Mouse (Mus musculus) layer of hippocampus, postnatal 14 days (tissue): ENCODE results near the gene Ilk. TPM values are rescaled to one million over a fixed set of nuclear protein-coding genes. Genes with fewer than 3 reads are reported as not detected.
"Not testable (repeated sequence)": the region's sequence is repeated elsewhere in the genome, so short reads cannot be mapped to it uniquely, and the experiment has no call there.

Source experiments
- DNase-seq, 2 experiments: peaks; one replicate each; pipeline ENCODE4 v3.0.0; 2021 to 2022; ENCODE audit warnings: low spot score in 2 of 2, mixed read lengths in 1 of 2
- total RNA-seq, 2 experiments: library from RNA; stranded (reverse); gene quantifications; 2 replicates each; pipeline ENCODE4 v1.2.3; 2021

Gene Ilk
- total RNA-seq, 2 experiments from 2014 or later = 105 to 111 TPM

DNA sequence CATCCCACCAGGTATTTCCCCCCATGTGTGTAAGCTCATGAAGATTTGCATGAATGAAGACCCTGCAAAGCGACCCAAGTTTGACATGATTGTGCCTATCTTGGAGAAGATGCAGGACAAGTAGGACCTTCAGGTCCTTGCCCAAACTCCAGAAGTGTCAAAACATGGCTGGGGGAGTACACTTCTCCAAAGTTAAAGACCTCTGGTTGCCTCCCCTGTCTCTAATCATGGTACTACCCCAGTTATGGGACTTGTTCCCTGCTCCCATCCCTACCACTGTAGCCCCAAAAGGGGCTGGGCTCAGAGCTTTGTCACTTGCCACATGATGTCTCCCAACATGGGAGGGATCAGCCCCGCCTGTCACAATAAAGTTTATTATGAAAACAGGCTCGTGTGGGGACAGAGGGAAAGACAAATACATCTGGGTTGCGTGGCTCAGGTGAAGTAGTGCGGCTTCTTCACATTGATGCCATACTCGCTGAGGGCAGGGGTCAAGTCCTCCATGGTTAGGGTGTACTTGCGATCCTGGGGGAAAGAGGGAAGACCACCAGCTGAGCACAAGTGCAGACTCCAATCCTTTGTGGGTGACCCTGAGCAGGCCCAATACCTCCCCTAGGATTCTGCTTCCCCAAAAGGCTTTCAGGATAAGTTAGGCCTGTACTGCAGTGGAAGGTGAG lies 6.3 kb downstream of the Ilk start:
- DNase-seq = not testable (repeated sequence)

DNA sequence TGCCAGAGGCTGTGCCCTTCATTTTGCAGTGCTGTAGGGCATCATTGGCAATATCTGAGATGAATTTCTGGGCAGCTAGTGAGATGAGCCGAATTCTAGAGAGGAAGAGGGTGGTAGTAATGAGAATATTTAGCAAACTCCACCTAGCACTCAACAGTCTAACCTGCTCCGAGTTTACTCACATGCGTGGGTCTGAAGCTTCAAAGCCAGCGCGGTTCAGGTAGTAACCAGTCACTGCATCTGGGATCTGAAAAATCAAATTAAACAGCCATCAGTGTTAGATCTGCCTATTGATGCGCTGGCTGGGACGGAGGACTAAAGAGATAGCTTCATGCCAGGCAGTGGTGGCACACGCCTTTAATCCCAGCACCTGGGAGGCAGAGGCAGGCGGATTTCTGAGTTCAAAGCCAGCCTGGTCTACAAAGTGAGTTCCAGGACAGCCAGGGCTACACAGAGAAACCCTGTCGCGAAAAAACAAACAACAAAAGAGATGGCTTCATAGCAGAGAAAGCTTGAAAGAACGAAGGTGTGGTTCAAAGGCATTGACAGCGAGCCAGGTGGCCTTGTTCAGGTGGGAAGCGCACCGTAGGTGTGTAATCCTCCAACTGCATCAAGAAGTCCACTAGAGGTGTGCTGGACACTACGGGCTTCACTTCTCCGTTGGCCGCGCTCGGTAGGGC lies 7.0 kb downstream of the Ilk start:
- not testable (repeated sequence) for DNase-seq

DNA sequence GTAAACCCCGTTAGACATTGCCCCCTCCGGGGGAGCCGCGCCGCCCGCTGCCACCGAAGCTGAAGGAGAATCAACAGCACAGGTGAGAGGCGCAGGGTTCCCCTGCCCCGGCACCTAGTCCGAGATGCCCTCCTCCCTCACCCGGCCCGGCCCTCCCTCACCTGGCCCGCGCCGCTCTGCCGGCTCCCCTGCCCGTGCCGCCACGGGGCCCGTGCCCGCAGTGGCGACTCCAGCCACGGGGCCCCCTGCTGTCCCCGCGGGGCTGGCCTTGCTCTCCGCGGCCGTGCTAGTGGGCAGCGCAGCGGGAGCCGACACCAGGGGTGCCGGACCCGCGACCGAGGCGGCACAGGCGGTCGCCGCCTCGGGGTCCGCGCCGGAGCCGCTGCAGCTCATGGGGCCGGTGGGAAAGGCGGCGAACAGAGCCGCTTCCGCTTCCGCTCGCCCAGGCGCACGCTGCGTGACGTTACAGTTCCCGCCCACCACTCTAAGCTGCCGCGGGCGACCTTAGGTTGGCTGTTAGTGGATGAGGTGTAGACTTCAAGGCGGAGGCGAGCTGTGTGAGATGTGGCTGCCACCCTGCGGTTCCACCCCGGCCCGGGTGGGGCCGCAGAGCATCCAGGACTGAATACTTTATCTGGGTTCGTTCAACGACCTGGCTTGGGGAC lies 7.7 kb downstream of the Ilk start, which contains the start of gene Taf10:
TSS of gene Taf10 (minus strand) at position 436 of the 665 bp plus-strand sequence.
- peak; percentile 78 to 85 for DNase-seq

DNA sequence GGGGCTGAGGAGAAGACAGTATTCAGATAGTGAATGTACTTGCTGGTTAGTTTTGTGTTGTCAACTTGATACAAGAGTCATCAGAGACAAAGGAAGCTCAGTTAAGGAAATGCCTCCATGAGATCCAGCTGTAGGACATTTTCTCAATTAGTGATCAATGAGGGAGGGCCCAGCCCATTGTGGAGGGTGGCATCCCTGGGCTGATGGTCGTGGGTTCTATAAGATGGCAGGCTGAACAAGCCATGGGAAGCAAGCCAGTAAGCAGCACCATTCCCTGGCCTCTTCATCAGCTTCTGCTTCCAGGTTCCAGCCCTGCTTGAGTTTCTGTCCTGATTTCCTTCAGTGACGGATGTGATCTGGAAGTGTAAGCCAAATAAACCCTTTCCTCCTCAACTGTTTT lies 11.4 kb downstream of the Ilk start:
- DNase-seq = no peak

DNA sequence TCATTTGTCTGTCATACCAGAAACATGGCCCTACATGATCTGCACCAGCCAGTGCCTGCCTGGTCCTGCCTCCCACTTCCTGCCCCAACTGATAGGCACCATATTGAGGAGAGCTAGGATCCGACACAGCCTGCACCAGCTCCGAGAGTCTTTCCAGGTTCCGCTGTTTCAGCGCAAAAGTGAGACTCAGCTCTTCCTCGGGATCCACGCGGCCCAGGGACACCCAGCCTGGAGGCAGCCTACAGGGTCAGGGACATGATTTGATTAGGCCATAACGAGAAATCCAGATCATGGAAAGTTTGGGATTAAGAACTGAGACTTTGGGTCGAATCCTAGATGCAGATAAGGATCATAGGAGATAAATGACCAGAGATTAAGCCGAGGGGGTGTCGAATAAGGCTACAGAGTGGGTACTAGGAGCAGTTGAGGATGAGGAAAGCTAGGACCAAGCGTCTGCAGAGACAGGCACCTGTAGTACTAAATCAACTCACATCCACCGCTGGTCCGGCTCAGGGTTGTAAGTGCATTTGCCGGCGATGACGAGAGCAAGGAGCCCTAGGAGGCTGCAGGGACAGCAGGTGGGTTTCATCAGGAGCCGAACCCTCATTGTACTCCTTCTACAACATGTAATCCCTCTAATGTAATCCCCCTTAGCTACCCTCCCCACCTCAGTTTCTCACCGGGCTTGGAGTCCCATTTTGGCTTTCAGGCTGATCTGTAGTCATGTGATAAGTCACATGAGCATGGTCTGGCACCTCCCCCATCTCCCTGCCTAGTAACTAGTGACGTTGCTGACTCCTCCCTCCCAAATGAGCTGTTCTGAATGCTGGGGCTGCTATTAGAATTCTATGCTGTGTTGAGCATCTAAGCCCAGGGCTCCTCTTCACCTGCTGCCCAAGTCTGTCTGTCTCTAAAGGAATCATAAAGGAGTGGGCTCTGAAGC lies 15.4 kb downstream of the Ilk start, which contains the start of gene Tpp1:
TSS of gene Tpp1 (minus strand) at position 745 of the 943 bp plus-strand sequence.
- DNase-seq = peak; percentile 91 to 97

DNA sequence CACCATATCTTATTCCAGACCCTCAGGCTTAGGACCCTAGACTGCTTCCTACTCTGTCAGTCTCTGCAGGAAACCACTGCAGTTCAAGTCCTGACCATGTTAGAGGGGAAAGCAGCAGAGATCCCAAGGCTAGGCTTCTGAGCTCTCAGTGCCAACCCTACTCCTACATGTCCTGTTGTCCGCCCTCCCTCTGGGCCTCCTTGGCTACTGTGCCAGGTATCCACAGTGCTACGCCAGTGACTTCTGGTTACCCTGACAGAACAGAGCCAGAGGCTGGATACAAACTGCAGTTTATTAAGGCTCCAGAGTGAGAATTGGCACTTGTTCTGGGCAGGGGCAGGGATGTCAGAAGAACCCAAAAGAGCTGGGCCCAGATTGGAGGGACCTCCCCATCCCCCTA lies 16.3 kb downstream of the Ilk start:
- no peak for DNase-seq

DNA sequence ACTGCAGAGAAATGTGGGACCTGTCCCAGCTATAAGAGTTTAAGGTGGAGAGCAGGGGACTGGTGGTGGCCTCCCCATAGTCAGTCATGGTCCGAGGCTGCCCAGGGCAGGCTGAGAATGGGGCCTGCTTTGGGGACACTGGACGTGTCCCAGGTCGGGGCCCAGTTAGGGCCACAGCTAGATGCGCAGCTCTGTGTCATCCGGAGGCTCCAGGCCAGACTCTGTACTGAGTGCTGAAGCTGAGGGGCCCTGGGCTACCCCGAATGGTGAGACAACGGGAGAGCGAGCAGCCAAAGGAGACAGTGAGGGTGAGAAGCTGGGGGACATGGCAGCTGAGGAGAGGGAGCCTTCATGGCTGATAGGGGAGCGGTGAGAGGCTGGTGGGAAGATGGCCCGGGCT lies 16.9 kb downstream of the Ilk start:
- DNase-seq = no peak

DNA sequence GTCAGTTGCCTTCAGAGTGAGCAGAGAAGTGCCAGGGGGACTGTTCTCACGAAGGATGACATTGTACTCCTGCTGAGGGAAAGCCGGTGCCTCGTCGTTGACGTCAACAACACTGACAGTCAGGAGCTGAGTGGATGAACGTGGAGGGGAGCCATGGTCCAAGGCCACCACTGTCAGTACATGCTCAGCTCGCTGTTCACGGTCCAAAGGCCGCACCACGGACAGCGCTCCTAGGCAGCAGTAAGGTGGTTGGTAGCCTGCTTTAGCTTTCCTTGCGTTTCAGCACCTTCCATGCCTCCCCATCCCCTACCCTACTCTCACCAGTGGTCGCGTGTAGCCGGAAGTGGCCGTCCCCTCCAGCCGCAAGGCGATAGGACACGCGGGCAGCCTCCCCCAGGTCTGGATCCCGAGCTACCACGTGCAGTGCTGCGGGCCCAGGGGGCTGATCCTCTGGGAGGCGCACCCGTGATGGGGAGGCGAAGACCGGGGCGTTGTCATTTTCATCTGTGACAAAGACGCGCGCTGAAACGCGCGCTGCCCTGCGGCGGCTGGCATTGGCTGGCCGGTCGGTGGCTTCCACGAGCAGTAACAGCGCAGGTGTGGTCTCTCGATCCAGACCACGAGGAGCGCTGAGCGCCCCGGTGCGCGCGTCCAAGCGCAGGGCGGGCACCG lies 25.6 kb downstream of the Ilk start:
- no peak for DNase-seq

DNA sequence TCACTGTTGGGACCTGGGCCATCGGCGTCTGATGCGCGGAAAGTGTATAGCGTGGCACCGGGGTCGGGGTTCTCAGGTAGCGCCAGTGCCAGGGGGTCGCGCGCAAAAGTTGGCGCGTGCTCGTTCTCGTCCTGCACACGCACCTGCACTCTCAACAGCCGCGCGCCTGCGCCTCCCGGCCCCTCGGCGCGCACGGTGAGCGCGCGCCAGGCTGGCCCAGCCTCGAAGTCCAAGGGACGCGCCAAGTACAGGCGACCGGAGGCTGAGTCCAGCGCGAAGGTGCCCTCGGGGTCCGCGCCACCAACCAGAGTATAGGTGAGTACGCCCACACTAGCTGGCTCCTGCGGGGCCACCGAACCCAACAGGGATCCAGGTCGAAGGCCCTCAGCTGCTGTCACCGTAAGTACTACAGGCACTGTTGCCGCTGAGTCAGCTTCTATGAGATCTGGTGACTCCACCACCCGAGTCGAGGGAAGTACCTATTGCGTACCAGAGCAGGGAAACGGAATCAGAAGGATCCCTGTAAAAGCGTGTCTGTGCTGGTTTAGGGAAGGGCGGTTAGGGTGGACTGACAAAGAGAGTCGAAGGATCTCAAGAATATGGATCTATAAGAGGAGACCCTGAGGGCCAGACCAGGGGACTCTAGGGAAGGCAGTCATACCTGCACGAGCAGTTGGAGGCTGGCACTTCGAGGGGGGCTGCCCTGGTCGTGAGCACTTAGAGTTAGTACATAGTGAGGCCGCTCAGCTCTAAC lies 26.3 kb downstream of the Ilk start:
- no peak for DNase-seq

DNA sequence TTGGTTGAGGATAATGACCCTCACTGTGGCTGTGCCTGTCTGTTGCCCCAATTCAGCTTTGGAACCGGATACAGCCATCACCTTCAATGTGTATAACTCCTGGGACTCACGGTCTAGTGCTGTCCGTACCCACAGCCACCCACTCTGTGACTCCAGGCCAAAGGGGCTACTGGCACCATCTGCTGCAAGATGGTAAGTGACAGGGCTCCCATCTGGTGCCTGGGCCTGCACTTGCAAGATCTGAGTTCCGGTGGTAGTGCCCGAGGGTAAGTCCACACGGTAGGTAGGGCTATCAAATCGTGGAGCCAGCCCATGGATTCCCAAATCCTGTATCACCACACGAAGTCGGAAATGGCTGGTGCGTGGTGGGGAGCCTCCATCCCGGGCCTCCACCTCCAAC lies 27.9 kb downstream of the Ilk start:
- DNase-seq = no peak

DNA sequence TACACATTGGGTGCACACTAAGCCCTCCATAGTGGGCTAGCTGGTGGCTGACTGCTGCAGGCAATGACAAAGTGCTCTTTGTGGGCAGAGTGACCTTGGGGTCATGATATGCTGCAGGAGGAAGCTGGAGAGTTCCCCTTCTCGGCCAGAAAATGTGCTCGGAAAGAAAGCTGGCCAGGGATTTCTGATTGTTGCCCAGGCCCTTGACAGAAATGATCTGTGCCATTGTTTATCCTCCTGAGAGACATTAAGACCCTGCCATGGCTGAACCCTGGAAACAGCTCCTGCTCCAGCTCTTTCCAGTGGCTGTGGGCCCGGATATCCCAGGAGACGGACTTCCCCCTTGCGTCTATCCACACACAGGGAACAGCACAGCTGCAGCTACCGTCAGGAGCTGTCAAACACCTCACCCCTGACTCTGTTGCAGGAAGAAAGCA lies 31.4 kb downstream of the Ilk start:
- no peak for DNase-seq

DNA sequence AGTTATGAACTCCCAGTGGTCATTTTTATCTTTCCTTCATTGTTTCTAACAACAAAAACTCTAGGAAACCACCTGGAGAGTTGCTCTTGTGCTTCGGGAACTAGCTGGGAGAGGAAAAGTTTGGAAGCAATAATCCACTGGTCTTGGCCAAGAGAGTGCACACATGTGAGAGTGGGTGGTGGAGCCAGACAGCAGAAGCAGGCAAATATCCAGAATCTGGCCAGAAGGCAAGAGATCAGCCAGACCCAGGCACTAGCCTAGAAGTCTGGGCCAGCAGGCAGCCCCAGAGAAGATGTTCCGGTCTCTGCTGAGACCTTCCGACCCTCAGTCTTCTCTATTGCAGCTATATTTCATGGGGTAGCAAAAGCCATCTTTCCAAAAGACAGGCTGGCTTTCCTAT lies 33.6 kb downstream of the Ilk start:
- no peak for DNase-seq

DNA sequence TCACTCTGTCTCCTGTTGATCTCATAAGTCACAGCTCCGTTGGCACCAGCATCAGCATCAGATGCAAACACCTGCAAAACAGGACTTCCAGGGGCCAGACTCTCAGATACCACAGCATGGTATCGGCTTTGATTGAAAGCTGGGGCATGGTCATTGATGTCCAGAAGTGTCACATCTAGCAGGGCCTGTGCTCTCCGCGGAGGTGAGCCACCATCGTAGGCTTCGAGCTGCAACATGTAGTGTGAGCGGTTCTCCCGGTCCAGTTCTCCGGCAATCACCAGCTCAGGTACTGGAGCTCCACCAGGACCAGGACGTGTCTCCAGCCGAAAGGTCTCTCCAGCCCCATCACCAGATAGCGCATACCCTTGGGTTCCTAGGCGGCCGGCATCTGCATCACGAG lies 35.9 kb downstream of the Ilk start:
- DNase-seq = no peak

DNA sequence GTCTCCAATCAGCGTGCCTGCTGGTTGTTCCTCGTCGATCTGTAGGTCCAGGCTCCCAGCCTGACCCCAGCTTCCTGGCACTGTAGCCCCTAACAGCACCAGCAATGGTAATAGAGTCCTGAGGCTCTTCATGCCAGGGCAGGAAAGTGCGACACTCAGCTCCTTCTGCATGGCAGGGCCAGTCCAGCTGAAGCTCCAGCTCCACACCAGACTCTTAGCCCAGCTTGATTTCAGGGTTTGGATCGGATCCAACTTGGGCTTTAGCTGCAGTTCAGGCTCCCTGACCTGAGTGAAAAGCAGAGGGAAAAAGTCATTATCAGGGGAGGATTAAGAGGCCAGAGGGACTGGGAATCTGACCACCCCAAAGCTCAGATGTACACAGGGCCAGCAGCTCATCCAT lies 36.6 kb downstream of the Ilk start:
- DNase-seq = no peak

DNA sequence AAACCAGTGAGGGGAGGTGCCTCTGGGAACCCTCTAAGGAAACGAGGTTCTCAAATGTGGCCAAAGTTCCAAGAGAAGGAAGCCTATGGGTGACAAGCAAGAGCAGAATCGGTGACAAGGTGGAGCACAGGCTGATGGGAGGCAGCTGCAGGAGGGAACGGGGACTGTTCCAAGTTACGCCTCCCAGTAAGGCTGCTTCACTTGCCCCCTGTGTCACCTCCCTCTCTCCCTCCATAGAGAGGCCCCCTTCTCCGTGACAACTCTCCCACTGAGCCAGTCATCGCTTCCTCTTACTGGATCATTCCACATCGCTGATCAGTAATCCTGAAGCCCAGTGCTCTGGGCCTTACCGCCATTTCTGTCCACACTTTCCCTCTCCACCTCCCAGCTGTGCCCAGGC lies 38.3 kb downstream of the Ilk start:
- no peak for DNase-seq

DNA sequence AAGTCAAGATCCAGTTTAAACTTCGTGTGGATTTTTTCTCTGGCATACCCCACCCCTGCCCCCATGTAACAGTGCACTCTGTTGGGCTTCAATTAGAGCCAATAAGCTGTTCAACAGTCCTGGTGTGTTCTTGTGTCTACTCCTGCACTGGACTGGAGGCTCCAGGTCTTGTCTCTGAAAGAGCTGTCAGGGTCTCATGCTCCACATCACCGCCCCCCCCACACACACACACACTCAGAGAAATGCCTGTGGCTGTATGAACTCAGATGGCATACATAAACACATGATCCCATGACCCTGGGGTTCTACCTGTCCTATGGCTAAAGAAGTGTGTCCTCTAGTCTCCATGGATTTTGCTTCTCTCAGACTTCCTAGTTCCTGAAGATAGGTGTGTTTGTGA lies 39.6 kb downstream of the Ilk start:
- no peak for DNase-seq

DNA sequence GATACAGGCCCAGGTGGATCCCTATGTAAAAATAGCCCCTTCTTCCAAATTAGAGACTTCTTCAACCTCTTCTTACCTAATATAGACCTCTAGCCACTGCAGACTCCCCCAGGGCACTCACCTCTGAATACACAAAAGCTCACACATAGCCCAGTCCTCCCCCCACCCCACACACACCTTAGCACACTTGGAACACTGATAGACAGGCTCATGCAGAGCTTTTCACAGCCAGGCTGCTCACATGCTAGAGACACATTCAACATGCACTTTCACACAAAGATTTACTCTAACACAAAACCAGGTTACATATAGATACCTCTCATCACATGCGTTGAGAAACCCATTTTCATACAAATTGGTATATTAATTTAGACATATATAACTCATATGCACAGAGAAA lies 40.9 kb downstream of the Ilk start:
- no peak for DNase-seq

DNA sequence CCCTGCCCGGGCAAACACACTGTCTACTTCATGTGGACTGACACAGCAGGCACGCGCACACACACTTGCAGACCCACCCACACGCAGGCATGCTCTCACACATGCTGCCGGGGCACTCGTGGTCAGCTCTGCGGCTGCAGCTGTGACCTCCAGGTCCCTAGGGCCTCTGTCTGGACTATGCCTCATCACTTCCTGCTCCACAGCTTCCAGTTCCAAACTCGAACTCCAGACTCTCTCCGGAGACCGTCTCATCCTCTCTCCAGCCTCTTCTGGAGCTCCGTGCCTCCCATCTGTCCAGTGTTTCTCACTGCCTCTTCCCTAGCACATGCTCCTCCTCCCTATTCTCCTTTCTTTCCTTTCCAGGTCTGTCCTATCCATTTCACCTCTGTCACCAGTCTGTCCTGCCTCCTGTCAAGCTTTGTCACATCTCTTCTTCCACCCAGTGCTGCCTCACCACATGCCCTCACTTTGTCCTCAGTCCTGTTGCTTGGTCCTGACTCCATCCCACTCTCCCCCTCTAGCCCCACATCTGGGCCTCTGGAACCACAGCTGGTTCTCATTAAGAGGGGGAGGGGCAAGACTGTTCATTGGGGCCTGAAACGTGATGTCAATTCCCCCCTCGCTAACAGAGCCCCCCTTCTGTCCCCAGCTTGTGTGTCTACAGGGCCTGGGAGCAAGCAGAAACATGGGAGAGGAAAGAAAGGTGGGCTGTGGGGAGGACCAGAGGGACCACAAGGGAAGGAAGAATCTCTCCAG lies 41.6 kb downstream of the Ilk start:
- no peak for DNase-seq
